Mouse (Mus musculus) liver, postnatal 0 days (tissue): ENCODE results near the gene Zfp106.

ENCODE experiments used
- CTCF ChIP-seq: sonication (generic); IDR thresholded peaks from 2 replicates; pipeline ENCODE4 v1.5.1; 2016; ENCODE audit warnings: antibody characterized with exemption, low read depth
- EP300 ChIP-seq: IDR thresholded peaks from 2 replicates; pipeline ENCODE4 v1.6.1; 2016; ENCODE audit warnings: antibody characterized with exemption, low read depth, mild to moderate bottlenecking

- TF ChIP-seq CTCF = no peak
- TF ChIP-seq EP300 = 0 out of 2 replicates have a peak, but pooled peaks have one; percentile 26
Observed at GRCm38 (mm10) chr2:120539778-120540208, 23.9 kb downstream of the Zfp106 start.
